Mouse (Mus musculus): Measurements from ENCODE around the gene Entpd1. TPM values are rescaled to one million over a fixed set of nuclear protein-coding genes. Genes with fewer than 3 reads are reported as not detected.

Entpd1 gene
- polyA plus RNA-seq, 1 experiment from 2014 or later, result 10.0 TPM

GRCm38 (mm10) chr19:40637091-40637490 is 24.9 kb downstream of the Entpd1 start:
- 28% methylated on average over 4 of the region's 4 CpGs for WGBS
- Histone ChIP-seq H3K4me3 (ENCODE audit: low read depth, low read length) (no peak overlapping the region), H3K36me3 (ENCODE audit: control insufficient read depth, insufficient read depth, low read length) (no peaks in the 10 kb centered on the region), H3K27ac (replicated peaks) (0 out of 2 replicates have a peak overlapping the region, but pooled peaks have one; percentile 2), H3K9me3 (ENCODE audit: control insufficient read depth, low read length) (no peaks in the 10 kb centered on the region), H3K27me3 (ENCODE audit: control insufficient read depth, insufficient read depth, low read length) (no peaks in the 10 kb centered on the region), H3K4me2 (replicated peaks; ENCODE audit: low read depth) (no peak overlapping the region), H3K9ac (ENCODE audit: low read length) (no peak overlapping the region), H3K4me1 (replicated peaks; ENCODE audit: control insufficient read depth, insufficient read depth) (no peaks in the 10 kb centered on the region)
- ATAC-seq (ENCODE audit: low FRiP score, low TSS enrichment) (no peak), DNase-seq (ENCODE audit: low spot score) (no peak)
- no peak for TF ChIP-seq EP300 (optimal IDR thresholded peaks at IDR 0.05)
- TF ChIP-seq CTCF (IDR thresholded peaks at IDR 0.05; ENCODE audit: low read depth), result no peak

- Histone ChIP-seq H3K27ac (replicated peaks) (peak overlapping the region; percentile 40; the same call in 1 of the 2 replicates), H3K9me3 (ENCODE audit: control insufficient read depth, low read length) (no peaks in the 10 kb centered on the region), H3K4me3 (ENCODE audit: low read depth, low read length) (no peak overlapping the region), H3K36me3 (ENCODE audit: control insufficient read depth, insufficient read depth, low read length) (no peaks in the 10 kb centered on the region), H3K4me2 (replicated peaks; ENCODE audit: low read depth) (no peak overlapping the region), H3K9ac (ENCODE audit: low read length) (no peak overlapping the region), H3K27me3 (ENCODE audit: control insufficient read depth, insufficient read depth, low read length) (no peaks in the 10 kb centered on the region), H3K4me1 (replicated peaks; ENCODE audit: control insufficient read depth, insufficient read depth) (no peaks in the 10 kb centered on the region)
- DNase-seq (ENCODE audit: low spot score) (no peak), ATAC-seq (ENCODE audit: low FRiP score, low TSS enrichment) (no peak)
- 80% methylated on average over 7 of the region's 7 CpGs for WGBS
- TF ChIP-seq EP300 (optimal IDR thresholded peaks at IDR 0.05), result no peak
- TF ChIP-seq CTCF (IDR thresholded peaks at IDR 0.05; ENCODE audit: low read depth), result no peak
Measured at GRCm38 (mm10) chr19:40637601-40638000, 25.4 kb downstream of the Entpd1 start.

- Histone ChIP-seq H3K4me2 (replicated peaks; ENCODE audit: low read depth) (no peak overlapping the region), H3K27ac (replicated peaks) (no peak overlapping the region), H3K36me3 (ENCODE audit: control insufficient read depth, insufficient read depth, low read length) (no peaks in the 10 kb centered on the region), H3K27me3 (ENCODE audit: control insufficient read depth, insufficient read depth, low read length) (no peaks in the 10 kb centered on the region), H3K9ac (ENCODE audit: low read length) (no peak overlapping the region), H3K4me1 (replicated peaks; ENCODE audit: control insufficient read depth, insufficient read depth) (no peaks in the 10 kb centered on the region), H3K9me3 (ENCODE audit: control insufficient read depth, low read length) (no peaks in the 10 kb centered on the region), H3K4me3 (ENCODE audit: low read depth, low read length) (no peak overlapping the region)
- no peak for TF ChIP-seq CTCF (IDR thresholded peaks at IDR 0.05; ENCODE audit: low read depth)
- TF ChIP-seq EP300 (optimal IDR thresholded peaks at IDR 0.05), result no peak
- 85% methylated on average over 5 of the region's 5 CpGs for WGBS
- no peak for DNase-seq (ENCODE audit: low spot score)
- ATAC-seq (ENCODE audit: low FRiP score, low TSS enrichment), result no peak
Measured at GRCm38 (mm10) chr19:40638582-40638981, 26.4 kb downstream of the Entpd1 start.

GRCm38 (mm10) chr19:40639729-40640304 is 27.7 kb downstream of the Entpd1 start:
- Histone ChIP-seq H3K27ac (replicated peaks) (no peak overlapping the region), H3K9ac (ENCODE audit: low read length) (no peak overlapping the region), H3K36me3 (ENCODE audit: control insufficient read depth, insufficient read depth, low read length) (no peaks in the 10 kb centered on the region), H3K27me3 (ENCODE audit: control insufficient read depth, insufficient read depth, low read length) (no peaks in the 10 kb centered on the region), H3K4me2 (replicated peaks; ENCODE audit: low read depth) (no peak overlapping the region), H3K4me3 (ENCODE audit: low read depth, low read length) (no peak overlapping the region), H3K4me1 (replicated peaks; ENCODE audit: control insufficient read depth, insufficient read depth) (no peaks in the 10 kb centered on the region), H3K9me3 (ENCODE audit: control insufficient read depth, low read length) (no peaks in the 10 kb centered on the region)
- no peak for TF ChIP-seq CTCF (IDR thresholded peaks at IDR 0.05; ENCODE audit: low read depth)
- TF ChIP-seq EP300 (optimal IDR thresholded peaks at IDR 0.05), result no peak
- no peak for DNase-seq (ENCODE audit: low spot score)
- WGBS, result 76% methylated on average over 11 of the region's 11 CpGs
- ATAC-seq (ENCODE audit: low FRiP score, low TSS enrichment), result no peak

GRCm38 (mm10) chr19:40640799-40641198 is 28.6 kb downstream of the Entpd1 start:
- no peaks in the 10 kb centered on the region for H3K9me3 ChIP-seq (ENCODE audit: control insufficient read depth, low read length)
- H3K4me2 ChIP-seq (replicated peaks; ENCODE audit: low read depth), result no peak overlapping the region
- WGBS, result 74% methylated on average over 2 of the region's 2 CpGs
- no peak overlapping the region for H3K27ac ChIP-seq (replicated peaks)
- no peak for DNase-seq (ENCODE audit: low spot score)
- TF ChIP-seq EP300 (optimal IDR thresholded peaks at IDR 0.05), result no peak
- TF ChIP-seq CTCF (IDR thresholded peaks at IDR 0.05; ENCODE audit: low read depth), result no peak
- no peak overlapping the region for H3K9ac ChIP-seq (ENCODE audit: low read length)
- no peak for ATAC-seq (ENCODE audit: low FRiP score, low TSS enrichment)
- no peaks in the 10 kb centered on the region for H3K4me1 ChIP-seq (replicated peaks; ENCODE audit: control insufficient read depth, insufficient read depth)
- H3K4me3 ChIP-seq (ENCODE audit: low read depth, low read length), result no peak overlapping the region
- H3K27me3 ChIP-seq (ENCODE audit: control insufficient read depth, insufficient read depth, low read length), result no peaks in the 10 kb centered on the region
- H3K36me3 ChIP-seq (ENCODE audit: control insufficient read depth, insufficient read depth, low read length), result no peaks in the 10 kb centered on the region

GRCm38 (mm10) chr19:40643846-40644245 is 31.7 kb downstream of the Entpd1 start:
- DNase-seq (ENCODE audit: low spot score) (no peak), ATAC-seq (ENCODE audit: low FRiP score, low TSS enrichment) (no peak)
- Histone ChIP-seq H3K36me3 (ENCODE audit: control insufficient read depth, insufficient read depth, low read length) (no peaks in the 10 kb centered on the region), H3K4me3 (ENCODE audit: low read depth, low read length) (no peak overlapping the region), H3K4me2 (replicated peaks; ENCODE audit: low read depth) (no peak overlapping the region), H3K4me1 (replicated peaks; ENCODE audit: control insufficient read depth, insufficient read depth) (no peaks in the 10 kb centered on the region), H3K27me3 (ENCODE audit: control insufficient read depth, insufficient read depth, low read length) (no peaks in the 10 kb centered on the region), H3K27ac (replicated peaks) (no peak overlapping the region), H3K9me3 (ENCODE audit: control insufficient read depth, low read length) (no peaks in the 10 kb centered on the region), H3K9ac (ENCODE audit: low read length) (no peak overlapping the region)
- TF ChIP-seq EP300 (optimal IDR thresholded peaks at IDR 0.05), result no peak
- no peak for TF ChIP-seq CTCF (IDR thresholded peaks at IDR 0.05; ENCODE audit: low read depth)
- WGBS, result 93% methylated on average over 1 of the region's 1 CpGs

Measured in stomach, postnatal 0 days (tissue).